Mouse (Mus musculus): ENCODE data around the gene Mast4. TPM values are rescaled to one million over a fixed set of nuclear protein-coding genes. Genes with fewer than 3 reads are reported as not detected.

Mast4 gene
- polyA plus RNA-seq, 1 experiment = 10.8 TPM

DNA sequence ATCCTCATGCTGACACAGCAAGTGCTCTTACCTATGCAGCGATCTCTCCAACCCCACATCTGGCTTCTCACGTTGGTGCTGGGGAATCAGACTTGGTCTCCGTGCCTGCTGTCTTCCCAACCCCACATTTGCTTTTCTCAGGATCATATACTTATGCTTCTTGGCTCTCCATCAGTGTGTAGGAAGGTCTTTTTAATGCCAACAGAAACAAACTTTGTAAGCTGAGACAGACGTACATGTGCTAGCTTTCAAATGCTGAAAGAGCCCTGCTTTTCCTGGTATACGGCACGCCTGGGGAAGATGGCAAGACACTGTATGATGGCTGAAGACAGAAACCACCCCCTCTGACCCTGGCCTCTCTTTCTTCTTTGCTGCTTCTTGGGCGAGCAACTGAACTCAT lies 285.3 kb downstream of the Mast4 start:
- H3K79me2 ChIP-seq (ENCODE audit: control insufficient read depth, insufficient read depth) = no peaks in the 10 kb centered on the region
- TF ChIP-seq FOSL1 (IDR thresholded peaks at IDR 0.05; ENCODE audit: insufficient read depth, low read length, poor library complexity, severe bottlenecking) (no peak), CEBPB (IDR thresholded peaks at IDR 0.05; ENCODE audit: low read depth) (no peak), MAX (IDR thresholded peaks at IDR 0.05) (no peak), MYOG (IDR thresholded peaks at IDR 0.05; ENCODE audit: control insufficient read depth, extremely low read depth, insufficient read length) (no peak), USF1 (IDR thresholded peaks at IDR 0.05; ENCODE audit: low read depth) (no peak), CTCF (IDR thresholded peaks at IDR 0.05; ENCODE audit: control insufficient read depth, insufficient read depth, insufficient read length) (no peak), MYOD1 (IDR thresholded peaks at IDR 0.05; ENCODE audit: control insufficient read depth, insufficient read length, low read depth) (no peak)

DNA sequence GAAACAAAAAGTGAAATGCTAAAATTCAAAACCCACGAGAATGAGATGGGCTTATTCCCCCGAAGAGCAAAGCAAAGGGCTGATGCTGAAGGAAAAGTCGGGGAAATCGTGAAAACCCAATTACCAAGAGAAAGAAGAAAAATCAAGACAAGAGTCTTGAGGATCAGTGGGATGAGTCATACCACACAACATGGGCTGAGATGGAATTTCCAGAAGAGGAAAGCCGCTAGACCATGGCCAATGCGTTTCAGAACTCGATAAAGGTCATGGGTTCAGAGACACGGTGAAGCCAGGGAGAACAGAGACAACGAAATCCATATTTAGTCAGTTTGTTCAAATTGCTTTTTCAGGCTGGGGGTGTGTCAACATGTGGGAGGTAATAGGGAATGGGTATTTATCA lies 290.6 kb downstream of the Mast4 start:
- H3K79me3 ChIP-seq (ENCODE audit: low read depth) = no peaks in the 10 kb centered on the region
- H3K79me2 ChIP-seq (ENCODE audit: control insufficient read depth, insufficient read depth) = no peaks in the 10 kb centered on the region
- H3K36me3 ChIP-seq (ENCODE audit: control insufficient read depth, insufficient read depth) = no peaks in the 10 kb centered on the region
- no peak overlapping the region for H3ac ChIP-seq (ENCODE audit: control insufficient read depth, insufficient read length, low read depth)
- H3K27me3 ChIP-seq (ENCODE audit: control insufficient read depth, insufficient read depth, insufficient read length) = no peaks in the 10 kb centered on the region
- TF ChIP-seq CEBPB (IDR thresholded peaks at IDR 0.05; ENCODE audit: low read depth) = no peak
- no peak overlapping the region for H3K4me3 ChIP-seq (ENCODE audit: insufficient read depth, poor library complexity, severe bottlenecking)

More for the DNA sequence above, 285.3 kb downstream of the Mast4 start:
- no peaks in the 10 kb centered on the region for H3K36me3 ChIP-seq (ENCODE audit: control insufficient read depth, insufficient read depth)
- H3ac ChIP-seq (ENCODE audit: control insufficient read depth, insufficient read length, low read depth) = no peak overlapping the region
- H3K4me3 ChIP-seq (ENCODE audit: insufficient read depth, poor library complexity, severe bottlenecking) = no peak overlapping the region
- no peaks in the 10 kb centered on the region for H3K79me3 ChIP-seq (ENCODE audit: low read depth)
- H3K27me3 ChIP-seq (ENCODE audit: control insufficient read depth, insufficient read depth, insufficient read length) = no peaks in the 10 kb centered on the region

DNA sequence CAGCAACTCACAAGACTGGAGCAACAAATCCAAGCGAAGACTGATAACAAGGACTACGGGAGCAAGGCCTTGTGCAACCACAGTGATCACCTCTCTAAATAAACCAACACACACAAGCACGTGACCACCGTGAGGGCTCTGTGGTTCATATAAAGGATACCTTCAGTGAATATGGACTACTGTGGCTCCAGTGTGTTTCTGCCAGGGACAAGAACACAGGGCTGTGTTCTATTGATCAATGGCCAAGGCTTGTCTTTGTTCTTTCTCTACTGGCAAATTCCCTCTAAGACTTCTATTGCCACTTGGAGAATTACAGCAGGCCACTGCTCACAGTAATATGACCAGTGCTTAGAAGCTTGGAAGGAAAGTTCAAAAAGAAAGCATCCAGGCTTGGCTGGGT lies 291.3 kb downstream of the Mast4 start:
- no peak overlapping the region for H3ac ChIP-seq (ENCODE audit: control insufficient read depth, insufficient read length, low read depth)
- TF ChIP-seq MYOD1 (IDR thresholded peaks at IDR 0.05; ENCODE audit: control insufficient read depth, insufficient read length, low read depth) (no peak), MYOG (IDR thresholded peaks at IDR 0.05; ENCODE audit: control insufficient read depth, extremely low read depth, insufficient read length) (no peak), MAX (IDR thresholded peaks at IDR 0.05) (no peak), USF1 (IDR thresholded peaks at IDR 0.05; ENCODE audit: low read depth) (no peak), CEBPB (IDR thresholded peaks at IDR 0.05; ENCODE audit: low read depth) (no peak), CTCF (IDR thresholded peaks at IDR 0.05; ENCODE audit: control insufficient read depth, insufficient read depth, insufficient read length) (no peak), FOSL1 (IDR thresholded peaks at IDR 0.05; ENCODE audit: insufficient read depth, low read length, poor library complexity, severe bottlenecking) (no peak)
- H3K79me2 ChIP-seq (ENCODE audit: control insufficient read depth, insufficient read depth) = no peaks in the 10 kb centered on the region
- no peak overlapping the region for H3K4me3 ChIP-seq (ENCODE audit: insufficient read depth, poor library complexity, severe bottlenecking)
- no peaks in the 10 kb centered on the region for H3K79me3 ChIP-seq (ENCODE audit: low read depth)
- no peaks in the 10 kb centered on the region for H3K36me3 ChIP-seq (ENCODE audit: control insufficient read depth, insufficient read depth)
- no peaks in the 10 kb centered on the region for H3K27me3 ChIP-seq (ENCODE audit: control insufficient read depth, insufficient read depth, insufficient read length)

DNA sequence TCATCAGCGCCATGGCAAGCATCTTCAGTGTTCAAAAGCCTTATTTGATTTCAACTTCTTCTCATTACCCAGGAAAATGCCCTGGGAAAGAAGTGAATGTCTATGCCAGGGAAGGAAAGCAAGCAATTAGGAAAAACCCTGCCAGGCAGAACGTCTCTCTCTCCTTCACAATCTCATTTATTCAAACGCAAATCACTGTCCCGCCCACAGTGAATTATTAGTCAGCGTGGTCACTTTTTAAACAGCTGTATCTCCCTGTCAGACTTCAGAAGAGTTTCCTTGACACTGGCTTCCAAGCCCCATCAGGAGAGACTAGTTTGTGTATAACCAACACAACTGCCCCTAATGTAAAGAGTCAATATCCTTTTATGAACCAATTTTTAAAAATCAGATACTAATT lies 296.8 kb downstream of the Mast4 start:
- no peak for TF ChIP-seq MYOG (IDR thresholded peaks at IDR 0.05; ENCODE audit: control insufficient read depth, extremely low read depth, insufficient read length)
- TF ChIP-seq CTCF (IDR thresholded peaks at IDR 0.05; ENCODE audit: control insufficient read depth, insufficient read depth, insufficient read length) = no peak
- no peak for TF ChIP-seq USF1 (IDR thresholded peaks at IDR 0.05; ENCODE audit: low read depth)
- TF ChIP-seq FOSL1 (IDR thresholded peaks at IDR 0.05; ENCODE audit: insufficient read depth, low read length, poor library complexity, severe bottlenecking) = no peak
- no peak for TF ChIP-seq MYOD1 (IDR thresholded peaks at IDR 0.05; ENCODE audit: control insufficient read depth, insufficient read length, low read depth)
- TF ChIP-seq CEBPB (IDR thresholded peaks at IDR 0.05; ENCODE audit: low read depth) = no peak
- TF ChIP-seq MAX (IDR thresholded peaks at IDR 0.05) = no peak
- Histone ChIP-seq H3K79me2 (ENCODE audit: control insufficient read depth, insufficient read depth) (no peaks in the 10 kb centered on the region), H3K4me3 (ENCODE audit: insufficient read depth, poor library complexity, severe bottlenecking) (no peak overlapping the region), H3K36me3 (ENCODE audit: control insufficient read depth, insufficient read depth) (no peaks in the 10 kb centered on the region), H3K79me3 (ENCODE audit: low read depth) (no peaks in the 10 kb centered on the region), H3K27me3 (ENCODE audit: control insufficient read depth, insufficient read depth, insufficient read length) (no peaks in the 10 kb centered on the region), H3ac (ENCODE audit: control insufficient read depth, insufficient read length, low read depth) (no peak overlapping the region)

DNA sequence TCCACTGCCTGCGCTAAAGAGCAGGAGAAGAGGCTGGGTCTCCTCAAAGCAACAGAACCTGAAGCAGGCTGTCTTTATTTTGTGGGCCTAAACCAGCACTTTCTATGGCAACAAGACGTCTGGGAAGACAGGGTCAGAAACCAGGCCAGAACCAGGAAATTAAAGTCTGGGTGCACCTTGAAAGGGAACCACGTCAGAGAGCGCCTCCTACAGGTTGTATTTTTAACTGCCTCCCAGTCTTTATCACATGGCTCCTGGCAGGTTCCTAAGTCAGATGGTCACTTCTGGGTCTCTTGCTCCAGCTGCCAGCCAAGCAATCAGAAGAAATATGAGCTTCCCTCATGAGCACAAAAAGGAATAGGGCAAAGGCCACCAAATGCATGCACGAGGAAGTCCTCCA lies 304.9 kb downstream of the Mast4 start:
- H3K79me3 ChIP-seq (ENCODE audit: low read depth) = no peaks in the 10 kb centered on the region
- H3K36me3 ChIP-seq (ENCODE audit: control insufficient read depth, insufficient read depth) = no peaks in the 10 kb centered on the region
- no peak overlapping the region for H3ac ChIP-seq (ENCODE audit: control insufficient read depth, insufficient read length, low read depth)
- H3K4me3 ChIP-seq (ENCODE audit: insufficient read depth, poor library complexity, severe bottlenecking) = no peak overlapping the region
- no peaks in the 10 kb centered on the region for H3K79me2 ChIP-seq (ENCODE audit: control insufficient read depth, insufficient read depth)
- TF ChIP-seq MYOD1 (IDR thresholded peaks at IDR 0.05; ENCODE audit: control insufficient read depth, insufficient read length, low read depth) (no peak), USF1 (IDR thresholded peaks at IDR 0.05; ENCODE audit: low read depth) (no peak), CEBPB (IDR thresholded peaks at IDR 0.05; ENCODE audit: low read depth) (no peak)
- H3K27me3 ChIP-seq (ENCODE audit: control insufficient read depth, insufficient read depth, insufficient read length) = no peaks in the 10 kb centered on the region

DNA sequence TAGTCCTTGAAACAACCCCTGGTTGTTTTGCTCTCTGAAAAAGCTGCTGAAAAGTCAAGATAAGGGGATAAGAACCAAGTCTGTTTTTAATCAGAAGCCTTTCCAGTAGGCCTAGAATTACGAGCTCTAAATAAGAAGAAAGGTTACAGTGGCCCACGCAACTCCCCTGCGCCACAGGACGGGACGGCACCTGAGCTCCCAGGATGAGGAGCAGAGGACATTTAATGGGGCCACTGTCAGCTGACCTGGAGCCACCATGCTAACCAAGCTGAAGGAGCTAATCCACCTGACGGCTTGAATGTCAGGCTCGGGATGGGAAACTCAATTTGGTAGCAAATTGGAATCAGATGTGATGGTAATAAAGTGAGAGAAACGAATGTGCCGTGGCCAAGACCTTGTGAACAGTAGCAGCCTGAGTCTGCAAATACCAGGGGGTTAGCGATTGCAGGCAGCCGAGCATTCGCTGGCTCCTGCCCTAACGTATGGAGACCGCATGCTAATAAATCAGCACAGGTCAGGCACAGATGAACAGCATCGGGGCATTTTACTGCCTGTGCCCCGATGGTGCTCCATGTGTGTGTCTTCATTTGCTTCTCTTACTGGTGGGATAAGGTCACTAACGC lies 306.7 kb downstream of the Mast4 start:
- no peaks in the 10 kb centered on the region for H3K36me3 ChIP-seq (ENCODE audit: control insufficient read depth, insufficient read depth)
- H3ac ChIP-seq (ENCODE audit: control insufficient read depth, insufficient read length, low read depth) = no peak overlapping the region
- no peak overlapping the region for H3K4me3 ChIP-seq (ENCODE audit: insufficient read depth, poor library complexity, severe bottlenecking)
- no peaks in the 10 kb centered on the region for H3K27me3 ChIP-seq (ENCODE audit: control insufficient read depth, insufficient read depth, insufficient read length)
- TF ChIP-seq CTCF (IDR thresholded peaks at IDR 0.05; ENCODE audit: control insufficient read depth, insufficient read depth, insufficient read length) (no peak), MAX (IDR thresholded peaks at IDR 0.05) (no peak), MYOD1 (IDR thresholded peaks at IDR 0.05; ENCODE audit: control insufficient read depth, insufficient read length, low read depth) (no peak), CEBPB (IDR thresholded peaks at IDR 0.05; ENCODE audit: low read depth) (no peak), FOSL1 (IDR thresholded peaks at IDR 0.05; ENCODE audit: insufficient read depth, low read length, poor library complexity, severe bottlenecking) (no peak), MYOG (IDR thresholded peaks at IDR 0.05; ENCODE audit: control insufficient read depth, extremely low read depth, insufficient read length) (no peak), USF1 (IDR thresholded peaks at IDR 0.05; ENCODE audit: low read depth) (no peak)
- H3K79me2 ChIP-seq (ENCODE audit: control insufficient read depth, insufficient read depth) = no peaks in the 10 kb centered on the region
- H3K79me3 ChIP-seq (ENCODE audit: low read depth) = no peaks in the 10 kb centered on the region

All from C2C12 (cell line).